Mouse (Mus musculus): ENCODE results near the gene Rad1.
"Not testable (repeated sequence)": the region's sequence is repeated elsewhere in the genome, so short reads cannot be mapped to it uniquely, and the experiment has no call there.

Rad1 gene

GRCm38 (mm10) chr15:10485484-10486364 lies at the start of gene Rad1, which contains the start of gene Brix1:
Rad1 (plus strand) TSS chr15:10486018.
Brix1 (minus strand) TSS chr15:10485947.
- peak; percentile 98 for DNase-seq (ENCODE audit: low read depth, low spot score)

- peak; percentile 36 for DNase-seq (ENCODE audit: low read depth, low spot score)
These were observed 48.9 kb upstream of the Rad1 start for GRCm38 (mm10) chr15:10436893-10437292.

- no peak for DNase-seq (ENCODE audit: low read depth, low spot score)
These were observed 45.9 kb upstream of the Rad1 start for GRCm38 (mm10) chr15:10439963-10440362.

- no peak for DNase-seq (ENCODE audit: low read depth, low spot score)
These were observed 44.3 kb upstream of the Rad1 start for GRCm38 (mm10) chr15:10441493-10441892.

GRCm38 (mm10) chr15:10442275-10442674 lies 43.5 kb upstream of the Rad1 start:
- DNase-seq (ENCODE audit: low read depth, low spot score) = peak; percentile 31

- DNase-seq (ENCODE audit: low read depth, low spot score) = no peak
These were observed 38.7 kb upstream of the Rad1 start for GRCm38 (mm10) chr15:10447102-10447501.

GRCm38 (mm10) chr15:10460986-10461385 lies 24.8 kb upstream of the Rad1 start:
- DNase-seq (ENCODE audit: low read depth, low spot score) = no peak

GRCm38 (mm10) chr15:10463555-10463954 lies 22.3 kb upstream of the Rad1 start:
- DNase-seq (ENCODE audit: low read depth, low spot score) = peak; percentile 70

GRCm38 (mm10) chr15:10464678-10465077 lies 21.1 kb upstream of the Rad1 start:
- no peak for DNase-seq (ENCODE audit: low read depth, low spot score)

- no peak for DNase-seq (ENCODE audit: low read depth, low spot score)
These were observed 17.1 kb upstream of the Rad1 start for GRCm38 (mm10) chr15:10468761-10469160.

GRCm38 (mm10) chr15:10469641-10470150 lies 16.1 kb upstream of the Rad1 start:
- no peak for DNase-seq (ENCODE audit: low read depth, low spot score)

GRCm38 (mm10) chr15:10470151-10470831 lies 15.5 kb upstream of the Rad1 start, which contains the start of gene Dnajc21:
Dnajc21 (minus strand) TSS chr15:10470516.
- DNase-seq (ENCODE audit: low read depth, low spot score) = no peak

GRCm38 (mm10) chr15:10470941-10471340 lies 14.9 kb upstream of the Rad1 start:
- no peak for DNase-seq (ENCODE audit: low read depth, low spot score)

- DNase-seq (ENCODE audit: low read depth, low spot score) = no peak
These were observed 584 bp downstream of the Rad1 start for GRCm38 (mm10) chr15:10486365-10486839.

- DNase-seq (ENCODE audit: low read depth, low spot score) = no peak
These were observed 1.4 kb downstream of the Rad1 start for GRCm38 (mm10) chr15:10487246-10487645.

GRCm38 (mm10) chr15:10490101-10490500 lies 4.3 kb downstream of the Rad1 start:
- no peak for DNase-seq (ENCODE audit: low read depth, low spot score)

GRCm38 (mm10) chr15:10495944-10496343 lies 10.1 kb downstream of the Rad1 start:
- DNase-seq (ENCODE audit: low read depth, low spot score) = no peak

GRCm38 (mm10) chr15:10496696-10497095 lies 10.9 kb downstream of the Rad1 start:
- not testable (repeated sequence) for DNase-seq (ENCODE audit: low read depth, low spot score)

- DNase-seq (ENCODE audit: low read depth, low spot score) = no peak
These were observed 13.8 kb downstream of the Rad1 start for GRCm38 (mm10) chr15:10499593-10499992.

GRCm38 (mm10) chr15:10500035-10500434 lies 14.2 kb downstream of the Rad1 start:
- no peak for DNase-seq (ENCODE audit: low read depth, low spot score)

- DNase-seq (ENCODE audit: low read depth, low spot score) = no peak
These were observed 15.3 kb downstream of the Rad1 start for GRCm38 (mm10) chr15:10500838-10501719.

Data from telencephalon, adult 2 months (tissue).